Mouse (Mus musculus): ENCODE measurements around the gene Sec22b. TPM values are rescaled to one million over a fixed set of nuclear protein-coding genes. Genes with fewer than 3 reads are reported as not detected.

Gene Sec22b
- 10 to 100 TPM; 43.2 to 56.8 (median 53.3) TPM for total RNA-seq (2022)

GRCm38 (mm10) chr3:97900516-97901490 lies at the start of gene Sec22b:
Gene Sec22b (plus strand): TSS chr3:97901190.
- DNase-seq (ENCODE audit: low spot score), result peak; percentile 94

GRCm38 (mm10) chr3:97851803-97852202 lies 49.2 kb upstream of the Sec22b start:
- no peak for DNase-seq (ENCODE audit: low spot score)

DNA sequence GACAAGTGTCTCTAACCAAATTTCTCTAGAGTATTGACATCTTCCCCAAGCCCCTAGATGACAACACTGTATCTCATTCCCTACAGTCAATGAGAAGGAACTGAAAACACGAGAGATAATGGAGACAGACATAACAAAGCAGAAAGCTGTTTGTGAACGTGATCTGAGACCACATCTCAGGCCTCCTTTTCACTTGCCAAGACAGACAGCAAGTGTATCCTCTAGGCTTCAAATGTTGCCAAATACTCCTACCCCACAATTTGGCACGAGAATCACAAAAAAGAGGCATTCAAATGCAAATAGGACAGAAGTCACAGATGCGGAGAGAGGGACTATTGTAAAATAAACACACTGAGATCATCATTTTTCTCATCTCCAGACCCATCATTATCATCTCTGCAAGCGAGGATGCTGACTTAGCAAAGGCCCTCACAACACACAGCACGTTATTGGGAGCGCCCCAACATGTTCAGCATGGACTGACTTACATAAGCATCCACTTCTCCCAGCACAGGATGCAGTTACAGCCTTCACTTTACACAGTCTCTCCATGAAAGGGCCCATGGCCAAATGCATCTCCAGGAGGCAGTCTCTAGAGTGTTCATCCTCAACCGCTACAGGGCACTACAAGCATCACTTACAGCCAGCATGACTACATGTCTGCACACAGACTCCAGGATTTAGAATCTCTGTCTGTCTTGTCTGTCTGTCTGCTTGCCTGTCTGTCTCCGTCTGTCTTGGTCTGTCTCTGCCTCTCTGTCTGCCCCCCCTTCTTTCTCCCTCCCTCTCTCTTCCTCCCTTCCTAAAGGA lies 46.2 kb upstream of the Sec22b start:
- no peak for DNase-seq (ENCODE audit: low spot score)

DNA sequence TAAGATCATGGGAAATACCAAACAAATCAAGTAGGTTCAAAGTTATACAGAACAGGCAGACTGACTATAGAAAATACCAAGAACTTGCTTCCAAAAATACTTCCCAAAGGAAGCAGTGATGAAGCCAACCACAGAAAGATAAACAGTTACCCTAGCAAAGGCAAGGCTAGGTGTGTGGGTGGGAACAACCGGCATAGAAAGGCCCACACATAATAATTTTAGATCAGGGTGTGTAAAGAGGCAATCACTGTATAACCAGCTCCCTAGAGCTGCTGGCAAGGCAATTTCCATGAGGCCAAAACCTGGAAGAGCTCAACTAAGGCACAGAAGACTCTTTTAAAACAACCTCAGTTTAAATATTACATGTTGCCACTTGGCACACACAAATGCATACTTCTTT lies 41.6 kb upstream of the Sec22b start:
- no peak for DNase-seq (ENCODE audit: low spot score)

DNA sequence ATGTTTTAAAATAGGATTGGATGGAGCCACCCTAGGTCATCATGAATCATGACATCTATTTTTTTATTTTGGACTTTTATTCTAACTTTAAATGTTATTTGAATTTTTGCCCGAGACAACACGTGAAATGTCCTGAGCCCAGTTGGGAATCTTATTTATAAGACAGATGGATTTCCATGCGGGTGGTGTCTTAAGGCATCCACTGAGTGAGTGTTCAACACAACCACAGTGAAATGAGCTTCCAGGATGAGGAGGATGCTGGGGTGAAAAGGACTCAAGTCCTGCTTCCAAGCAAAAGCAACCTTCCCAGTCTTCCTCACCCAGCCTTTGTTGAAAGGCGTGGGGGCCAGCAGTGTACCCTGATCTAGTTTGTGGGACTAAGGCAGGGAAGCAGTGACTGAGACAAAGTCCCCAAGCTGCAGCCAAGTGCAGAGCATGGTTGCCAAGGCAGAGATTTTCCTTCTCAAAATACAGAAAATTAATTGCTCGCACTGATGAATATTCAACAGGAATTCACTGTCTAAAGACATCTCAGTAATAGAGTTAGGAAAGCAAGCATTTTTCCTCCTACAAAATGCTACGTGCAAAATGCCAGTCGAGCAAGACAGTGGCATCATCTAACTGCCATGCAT lies 40.1 kb upstream of the Sec22b start:
- DNase-seq (ENCODE audit: low spot score), result no peak

DNA sequence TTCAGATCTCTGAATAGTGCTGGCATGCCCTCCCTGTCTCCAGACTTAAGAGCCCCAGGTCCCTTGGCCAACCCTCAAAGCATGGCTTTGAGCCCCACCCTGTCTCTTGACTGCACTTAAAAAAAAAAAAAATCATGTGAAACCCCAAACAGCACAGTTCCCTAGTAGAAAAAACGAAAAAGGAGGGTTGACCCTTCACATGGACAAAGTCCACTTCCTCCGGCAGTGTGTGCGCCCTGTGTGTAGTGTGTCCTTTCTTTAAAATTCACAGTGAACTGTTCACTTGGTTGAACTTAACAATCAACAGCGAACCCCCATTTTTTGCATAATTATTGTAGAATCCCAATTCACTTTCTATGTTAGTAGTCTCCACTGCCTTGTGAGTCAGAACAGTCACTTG lies 34.3 kb upstream of the Sec22b start:
- no peak for DNase-seq (ENCODE audit: low spot score)

DNA sequence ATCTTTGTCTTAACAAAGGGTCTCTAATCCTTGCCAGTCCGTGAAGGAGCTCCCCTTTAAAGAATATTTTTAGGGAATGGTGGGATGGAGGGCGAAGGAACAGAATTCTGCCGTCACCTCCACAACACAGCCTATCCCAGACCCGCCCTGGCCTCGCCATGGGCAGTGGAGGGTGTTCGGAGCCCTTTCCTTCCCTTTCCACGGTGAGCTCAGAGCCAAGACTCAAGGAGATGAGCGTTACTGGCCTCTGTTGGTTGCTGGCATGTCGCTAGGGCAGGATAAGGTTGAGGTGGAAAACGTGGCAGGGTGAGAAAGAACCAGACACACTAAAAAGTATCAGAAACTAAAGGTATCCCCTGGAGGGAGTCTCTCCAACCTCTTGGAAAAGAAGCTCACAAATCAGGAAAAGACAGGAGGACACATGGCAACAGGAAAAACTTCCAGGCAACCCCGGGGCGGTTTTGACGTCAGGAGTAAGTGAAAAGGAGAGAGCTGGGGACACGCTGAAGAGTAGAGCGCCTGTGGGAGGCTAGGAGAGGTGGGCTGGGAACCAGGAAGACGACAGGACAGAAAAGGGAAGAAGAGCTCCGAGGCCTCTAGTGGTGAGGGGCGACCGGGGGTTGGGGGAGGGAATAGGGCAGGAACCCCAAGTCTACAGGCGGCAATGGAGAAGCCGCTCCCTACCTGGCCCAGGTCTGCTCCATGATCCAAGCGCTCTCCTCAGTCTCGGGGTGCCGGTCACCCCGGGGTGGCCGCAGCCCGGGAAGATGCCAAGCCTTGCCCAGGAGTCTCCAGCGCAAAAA lies 33.6 kb upstream of the Sec22b start:
- DNase-seq (ENCODE audit: low spot score), result peak; percentile 15

DNA sequence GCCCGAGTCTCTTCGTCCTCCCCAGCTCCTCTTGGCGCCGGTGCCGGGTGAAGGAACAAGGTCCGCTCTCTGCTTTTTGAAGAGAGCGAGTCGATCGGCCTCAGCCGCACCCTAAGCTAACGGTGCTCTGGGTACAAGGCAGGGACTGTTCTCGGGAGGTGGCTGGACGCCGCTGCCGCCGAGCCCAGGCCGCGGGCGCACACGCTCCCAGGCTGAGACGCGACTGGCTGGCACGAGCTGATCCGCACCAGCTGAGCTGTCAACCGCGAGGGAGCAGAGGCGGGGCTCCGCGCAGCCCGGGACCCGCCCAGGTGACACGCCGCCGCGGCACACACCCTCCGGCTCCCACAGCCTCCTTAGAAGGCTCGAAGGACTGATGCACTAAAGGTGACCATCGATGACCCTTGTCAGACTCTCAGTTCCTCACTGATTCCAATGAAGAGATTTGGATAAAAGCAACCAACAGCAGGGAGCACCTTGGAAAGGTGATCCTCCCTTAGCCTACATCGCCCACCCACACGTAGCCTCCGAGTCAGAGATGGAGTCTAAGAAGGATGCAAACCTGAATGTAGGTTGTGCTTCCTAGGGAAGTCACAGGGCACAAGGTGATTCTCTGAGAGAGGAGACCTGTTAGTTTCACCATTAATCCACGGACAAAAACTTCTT lies 32.8 kb upstream of the Sec22b start:
- peak; percentile 39 for DNase-seq (ENCODE audit: low spot score)

- no peak for DNase-seq (ENCODE audit: low spot score)
Measured at GRCm38 (mm10) chr3:97868733-97869132, 32.3 kb upstream of the Sec22b start.

DNA sequence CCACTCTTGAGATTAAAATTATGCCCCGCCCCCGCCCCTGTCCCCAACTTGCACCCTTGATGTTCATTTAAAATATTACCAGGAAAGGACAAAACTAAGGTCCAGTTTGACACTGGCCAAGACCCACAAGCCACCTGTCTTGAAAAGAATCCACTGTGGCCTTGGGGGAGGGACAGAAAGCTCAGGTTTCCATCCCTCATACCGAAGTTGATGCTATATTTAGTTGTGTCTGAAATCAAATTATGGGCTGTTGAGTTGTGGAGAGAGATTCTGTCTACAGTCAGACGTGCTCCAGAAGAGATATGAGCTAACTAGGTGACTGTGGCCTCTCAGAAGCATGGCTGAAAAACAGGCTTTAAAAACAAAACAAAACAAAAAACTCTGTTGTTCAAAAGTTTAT lies 31.3 kb upstream of the Sec22b start:
- DNase-seq (ENCODE audit: low spot score), result peak; percentile 48

GRCm38 (mm10) chr3:97874777-97875176 lies 26.2 kb upstream of the Sec22b start:
- no peak for DNase-seq (ENCODE audit: low spot score)

DNA sequence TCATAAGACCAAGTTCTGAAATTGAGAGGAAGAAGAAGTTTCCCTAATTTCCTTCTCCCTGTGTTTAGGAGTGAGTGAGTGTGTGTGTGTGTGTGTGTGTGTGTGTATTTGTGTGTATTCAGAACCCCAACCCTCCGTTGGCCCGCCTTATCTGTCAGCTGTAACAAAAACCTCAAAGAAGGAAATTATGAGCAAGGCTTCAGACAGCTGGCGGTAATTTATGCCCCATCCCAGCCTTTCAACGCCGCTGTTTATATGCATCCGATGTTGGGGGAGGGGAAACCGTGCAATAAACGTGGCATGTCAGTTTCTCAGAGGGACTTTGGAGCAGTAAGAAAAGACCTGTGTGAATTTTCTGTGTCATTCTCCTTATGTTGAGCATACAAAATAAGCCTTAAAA lies 24.7 kb upstream of the Sec22b start:
- no peak for DNase-seq (ENCODE audit: low spot score)

DNA sequence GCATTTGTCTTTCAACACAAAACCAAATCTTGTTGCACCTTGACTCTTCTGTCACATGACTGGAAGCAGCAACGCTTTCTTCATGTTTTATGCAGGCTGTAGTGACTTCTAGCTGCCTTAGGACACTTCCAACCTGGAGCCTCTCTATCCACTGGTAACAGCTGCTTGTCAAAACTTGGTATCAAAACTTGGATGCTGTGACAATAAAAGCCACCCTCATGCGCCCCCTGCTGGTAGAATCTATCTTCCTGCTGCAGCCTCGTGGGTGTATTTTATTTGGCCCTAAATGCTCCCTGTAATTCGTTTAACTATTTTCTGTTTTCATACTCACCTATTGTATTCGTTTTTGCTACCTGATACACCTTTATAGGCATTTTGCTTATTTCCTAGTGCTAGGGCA lies 21.8 kb upstream of the Sec22b start:
- peak; percentile 71 for DNase-seq (ENCODE audit: low spot score)

DNA sequence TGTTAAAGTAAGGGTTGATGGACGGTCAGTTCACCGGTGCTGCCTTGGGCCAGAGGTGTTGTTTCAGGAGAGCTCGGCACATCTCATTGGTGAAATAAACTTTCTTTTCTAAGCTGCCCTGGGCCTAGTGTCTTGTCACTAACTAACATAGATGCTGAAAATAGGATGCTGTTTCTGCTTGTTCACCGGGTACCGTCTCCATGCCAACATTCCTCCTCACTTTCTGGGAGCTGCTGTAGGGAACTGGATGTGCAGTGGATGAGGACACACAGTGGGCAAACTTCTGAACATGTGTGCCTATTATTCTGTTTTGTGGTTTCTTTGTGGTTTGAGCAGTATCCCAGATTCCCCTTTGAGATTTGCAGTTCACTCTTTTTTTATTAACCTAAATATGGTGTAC lies 19.4 kb upstream of the Sec22b start:
- no peak for DNase-seq (ENCODE audit: low spot score)

GRCm38 (mm10) chr3:97887785-97888167 lies 13.2 kb upstream of the Sec22b start:
- DNase-seq (ENCODE audit: low spot score), result no peak

DNA sequence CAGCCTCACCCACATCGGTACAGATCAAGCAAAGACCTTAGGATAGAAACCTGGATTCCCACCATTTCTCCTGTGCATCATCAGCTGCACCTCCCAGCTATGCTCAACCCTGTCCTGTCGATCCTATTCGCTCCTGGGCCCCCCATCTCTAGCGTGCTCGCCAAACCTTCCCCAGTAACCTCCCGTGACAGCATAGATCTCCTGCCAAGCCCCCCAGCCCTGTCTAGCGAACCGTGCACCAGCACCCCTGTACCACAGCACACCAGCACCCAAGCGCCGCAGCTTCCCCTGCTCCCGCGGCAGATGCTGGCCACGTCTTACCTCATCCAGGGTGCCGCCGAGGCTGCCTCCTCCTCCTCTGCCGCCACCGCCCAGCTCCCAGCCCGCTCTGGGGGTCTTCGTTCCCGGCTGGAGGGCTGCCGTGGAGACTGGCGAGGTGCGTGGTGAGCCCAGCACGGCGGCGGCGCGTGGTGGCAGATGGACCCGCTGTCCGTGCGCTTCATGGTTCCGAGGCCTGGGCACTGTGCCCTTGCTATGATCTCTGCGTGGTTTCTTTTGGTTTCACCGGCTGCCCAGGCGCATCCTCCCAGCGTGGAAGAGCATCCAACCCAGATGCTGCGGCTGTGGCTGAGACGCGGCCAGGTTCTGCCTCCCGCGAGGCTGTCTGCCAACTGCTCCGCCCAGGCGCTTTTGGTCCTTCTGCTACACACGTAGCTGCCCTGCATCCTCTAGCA lies 12.7 kb upstream of the Sec22b start, which contains the start of gene Pde4dip:
Gene Pde4dip, minus strand, starts transcription at position 540 of the 734 bp plus-strand sequence.
- DNase-seq (ENCODE audit: low spot score), result no peak

- no peak for DNase-seq (ENCODE audit: low spot score)
Measured at GRCm38 (mm10) chr3:97890205-97890604, 10.8 kb upstream of the Sec22b start.

- no peak for DNase-seq (ENCODE audit: low spot score)
Measured at GRCm38 (mm10) chr3:97894695-97895094, 6.3 kb upstream of the Sec22b start.

DNA sequence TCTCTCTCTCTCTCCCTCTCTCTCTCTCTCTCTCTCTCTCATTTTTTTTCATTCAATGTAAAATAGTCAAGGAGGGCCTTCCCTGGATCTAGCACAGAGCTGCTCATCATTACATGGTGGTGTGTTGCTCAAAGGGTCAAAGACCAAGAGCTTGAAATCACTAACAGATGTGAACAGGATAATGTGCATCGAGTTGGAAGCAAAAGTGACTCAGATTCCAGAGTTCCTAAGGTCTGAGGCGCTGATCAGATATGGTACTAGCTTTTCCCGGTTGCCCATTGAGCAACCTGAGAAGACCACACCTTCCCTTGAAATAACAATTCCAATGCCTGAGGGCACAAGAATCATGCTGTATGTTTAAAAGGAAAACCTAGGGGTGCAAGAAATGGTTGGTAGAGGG lies 2.6 kb upstream of the Sec22b start:
- DNase-seq (ENCODE audit: low spot score), result no peak

DNA sequence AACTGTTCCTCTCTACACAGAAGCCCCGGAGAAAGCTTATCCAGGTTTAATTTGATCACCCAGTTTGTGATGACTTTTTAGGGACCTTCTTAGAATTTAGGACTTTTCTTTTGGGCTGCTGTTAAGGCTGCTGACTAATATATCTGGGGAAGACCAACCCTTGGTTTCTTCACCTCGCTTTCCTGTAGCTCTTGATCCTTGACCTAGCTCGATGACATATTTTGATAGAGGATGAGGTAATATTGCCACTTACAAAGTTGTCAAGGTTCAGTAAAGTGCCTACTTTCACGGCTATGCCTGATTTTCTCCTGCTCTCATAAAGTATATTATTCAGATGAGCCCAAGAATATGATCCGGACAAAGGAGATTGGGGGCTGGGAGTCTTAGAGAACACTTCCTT lies 596 bp downstream of the Sec22b start:
- DNase-seq (ENCODE audit: low spot score), result no peak
